Mouse (Mus musculus) intestine, postnatal 0 days (tissue): Measurements from ENCODE around the gene Tbx5. TPM values are rescaled to one million over a fixed set of nuclear protein-coding genes. Genes with fewer than 3 reads are reported as not detected.
A peak's percentile ranks its signal among the peaks of the same experiment; 100 is the strongest.

Experiments
- ATAC-seq: fragments of 200-750 bp; cut with Nextera tagmentation; 2 replicates; pipeline ENCODE4 v1.8.0; 2017; ENCODE audit warnings: mild to moderate bottlenecking, moderate TSS enrichment, moderate library complexity
- H3K27ac ChIP-seq: fragments of 300-500 bp; sonication (generic); 2 replicates; pipeline ENCODE4 v1.5.1; 2014; ENCODE audit warnings: mild to moderate bottlenecking, low read depth, low read length, moderate library complexity
- H3K27me3 ChIP-seq: fragments of 300-500 bp; sonication (generic); replicated peaks from 2 replicates; pipeline ENCODE4 v1.6.1; 2014; ENCODE audit warnings: low read length, mixed read lengths; ENCODE audit not compliant: control insufficient read depth, insufficient read depth
- H3K36me3 ChIP-seq: fragments of 300-500 bp; sonication (generic); 2 replicates; pipeline ENCODE4 v1.6.1; 2014; ENCODE audit warnings: mild to moderate bottlenecking, moderate library complexity; ENCODE audit not compliant: control insufficient read depth, insufficient read depth
- H3K4me1 ChIP-seq: fragments of 300-500 bp; sonication (generic); replicated peaks from 2 replicates; pipeline ENCODE4 v1.6.1; 2014; ENCODE audit warnings: antibody characterized with exemption, low read length, mixed read lengths; ENCODE audit not compliant: control insufficient read depth, insufficient read depth
- H3K4me2 ChIP-seq: fragments of 300-500 bp; sonication (generic); replicated peaks from 2 replicates; pipeline ENCODE4 v1.6.1; 2014; ENCODE audit warnings: low read depth, mild to moderate bottlenecking, moderate library complexity
- H3K4me3 ChIP-seq: fragments of 300-500 bp; sonication (generic); 2 replicates; pipeline ENCODE4 v1.5.1; 2014; ENCODE audit warnings: low read depth, low read length
- H3K9ac ChIP-seq: fragments of 300-500 bp; sonication (generic); 2 replicates; pipeline ENCODE4 v1.6.1; 2014; ENCODE audit warnings: mild to moderate bottlenecking, low read depth, low read length
- H3K9me3 ChIP-seq: fragments of 300-500 bp; sonication (generic); 2 replicates; pipeline ENCODE4 v1.6.1; 2016; ENCODE audit warnings: mixed run types; ENCODE audit not compliant: control insufficient read depth
- CTCF ChIP-seq: sonication (generic); IDR thresholded peaks from 2 replicates; pipeline ENCODE4 v1.5.1; 2016; ENCODE audit warnings: low read depth, mild to moderate bottlenecking, control low read depth, antibody characterized with exemption, moderate library complexity
- WGBS: fragments of 180-500 bp; shearing (Covaris S2); extraction: QIAGEN DNeasy Blood & Tissue Kit; methylation state at CpG from one replicate; pipeline ENCODE4 v1.1.7; 2014; 5-methylcytosine and 5-hydroxymethylcytosine counted together
- polyA plus RNA-seq: library from polyadenylated mRNA; unstranded; fragments of >200 nt; fragmentation: Nextera tagmentation; extraction: Ambion mirVana; gene quantifications from 2 replicates; pipeline ENCODE4 v1.2.1, GENCODE M21; 2015

Tbx5 gene
- polyA plus RNA-seq, 1 experiment from 2014 or later, result not detected

- TF ChIP-seq CTCF, result no peak
- no peaks in the 10 kb centered on the region for H3K4me1 ChIP-seq
- H3K4me3 ChIP-seq, result peak overlapping the region; percentile 37
- no peak overlapping the region for H3K27ac ChIP-seq
- H3K4me2 ChIP-seq, result peak overlapping the region; percentile 68; the same call in 1 of the 2 replicates
- H3K9ac ChIP-seq, result no peak overlapping the region
- no peaks in the 10 kb centered on the region for H3K9me3 ChIP-seq
- peaks cover 76% of the 10 kb centered on the region for H3K27me3 ChIP-seq
- WGBS, result 7% methylated on average over 8 of the region's 8 CpGs
- no peak for ATAC-seq
- no peaks in the 10 kb centered on the region for H3K36me3 ChIP-seq
Observed at GRCm38 (mm10) chr5:119830611-119831010, 1.9 kb upstream of the Tbx5 start.

- no peak overlapping the region for H3K27ac ChIP-seq
- no peaks in the 10 kb centered on the region for H3K4me1 ChIP-seq
- peak overlapping the region; percentile 68 for H3K4me2 ChIP-seq
- H3K27me3 ChIP-seq, result peaks cover 82% of the 10 kb centered on the region
- no peak overlapping the region for H3K9ac ChIP-seq
- 1% methylated on average over 33 of the region's 33 CpGs for WGBS
- H3K4me3 ChIP-seq, result peak overlapping the region; percentile 37
- no peak for ATAC-seq
- H3K36me3 ChIP-seq, result no peaks in the 10 kb centered on the region
- TF ChIP-seq CTCF, result no peak
- H3K9me3 ChIP-seq, result no peaks in the 10 kb centered on the region
Observed at GRCm38 (mm10) chr5:119831201-119831771, 1.2 kb upstream of the Tbx5 start.

- H3K9ac ChIP-seq, result no peak overlapping the region
- no peaks in the 10 kb centered on the region for H3K36me3 ChIP-seq
- peaks cover 85% of the 10 kb centered on the region for H3K27me3 ChIP-seq
- H3K9me3 ChIP-seq, result no peaks in the 10 kb centered on the region
- WGBS, result 3% methylated on average over 25 of the region's 25 CpGs
- H3K4me1 ChIP-seq, result no peaks in the 10 kb centered on the region
- no peak for ATAC-seq
- TF ChIP-seq CTCF, result no peak
- H3K4me3 ChIP-seq, result peak overlapping the region; percentile 37
- H3K4me2 ChIP-seq, result peak overlapping the region; percentile 68; the same call in 1 of the 2 replicates
- H3K27ac ChIP-seq, result no peak overlapping the region
Observed at GRCm38 (mm10) chr5:119831791-119832478, 533 bp upstream of the Tbx5 start.

- TF ChIP-seq CTCF, result no peak
- Histone ChIP-seq H3K4me3 (no peak overlapping the region), H3K27ac (no peak overlapping the region), H3K36me3 (no peaks in the 10 kb centered on the region), H3K9ac (no peak overlapping the region), H3K4me1 (no peaks in the 10 kb centered on the region), H3K4me2 (no peak overlapping the region), H3K27me3 (peaks cover 91% of the 10 kb centered on the region), H3K9me3 (no peaks in the 10 kb centered on the region)
- no peak for ATAC-seq
- WGBS, result 3% methylated on average over 8 of the region's 8 CpGs
Observed at GRCm38 (mm10) chr5:119833223-119834030, 959 bp downstream of the Tbx5 start.

- ATAC-seq, result no peak
- no peak overlapping the region for H3K4me3 ChIP-seq
- H3K9ac ChIP-seq, result no peak overlapping the region
- no peak overlapping the region for H3K4me2 ChIP-seq
- H3K9me3 ChIP-seq, result no peaks in the 10 kb centered on the region
- no peak overlapping the region for H3K27ac ChIP-seq
- H3K4me1 ChIP-seq, result no peaks in the 10 kb centered on the region
- no peaks in the 10 kb centered on the region for H3K36me3 ChIP-seq
- no peak for TF ChIP-seq CTCF
- peaks cover 93% of the 10 kb centered on the region for H3K27me3 ChIP-seq
- 5% methylated on average over 2 of the region's 2 CpGs for WGBS
Observed at GRCm38 (mm10) chr5:119834031-119834403, 1.5 kb downstream of the Tbx5 start.

GRCm38 (mm10) chr5:119835053-119835867 is 2.8 kb downstream of the Tbx5 start:
- Histone ChIP-seq H3K4me2 (no peak overlapping the region), H3K27me3 (peaks cover 94% of the 10 kb centered on the region), H3K9ac (no peak overlapping the region), H3K4me1 (no peaks in the 10 kb centered on the region), H3K9me3 (no peaks in the 10 kb centered on the region), H3K36me3 (no peaks in the 10 kb centered on the region), H3K27ac (no peak overlapping the region), H3K4me3 (no peak overlapping the region)
- no peak for ATAC-seq
- no peak for TF ChIP-seq CTCF
- under 1% methylated on average over 30 of the region's 30 CpGs for WGBS
